Mouse (Mus musculus): ENCODE data around the gene A930033H14Rik. TPM values are rescaled to one million over a fixed set of nuclear protein-coding genes. Genes with fewer than 3 reads are reported as not detected.

The A930033H14Rik gene
- polyA plus RNA-seq, 1 experiment from 2014 or later: 1.3 TPM

- H3K9me3 ChIP-seq: no peaks in the 10 kb centered on the region
- no peak overlapping the region for H3K9ac ChIP-seq
- H3K36me3 ChIP-seq: no peaks in the 10 kb centered on the region
- 87% methylated on average over 5 of the region's 5 CpGs for WGBS
- H3K4me1 ChIP-seq (replicated peaks): peaks cover 24% of the 10 kb centered on the region
- no peak for ATAC-seq (ENCODE audit: low read depth)
- no peak overlapping the region for H3K27ac ChIP-seq (replicated peaks)
- no peak overlapping the region for H3K4me2 ChIP-seq
- H3K27me3 ChIP-seq: no peaks in the 10 kb centered on the region
- no peak overlapping the region for H3K4me3 ChIP-seq
These were observed 2.2 kb downstream of the A930033H14Rik start for GRCm38 (mm10) chr10:69210659-69211058.

- 90% methylated on average over 10 of the region's 10 CpGs for WGBS
- H3K27me3 ChIP-seq: no peaks in the 10 kb centered on the region
These were observed 2.9 kb downstream of the A930033H14Rik start for GRCm38 (mm10) chr10:69210006-69210405.

GRCm38 (mm10) chr10:69208705-69209104 lies 4.2 kb downstream of the A930033H14Rik start:
- Histone ChIP-seq H3K4me2 (no peak overlapping the region), H3K4me1 (replicated peaks) (peaks cover 15% of the 10 kb centered on the region), H3K27ac (replicated peaks) (no peak overlapping the region), H3K36me3 (no peaks in the 10 kb centered on the region), H3K9ac (no peak overlapping the region), H3K9me3 (no peaks in the 10 kb centered on the region), H3K4me3 (no peak overlapping the region), H3K27me3 (no peaks in the 10 kb centered on the region)
- WGBS: 94% methylated on average over 3 of the region's 3 CpGs
- no peak for ATAC-seq (ENCODE audit: low read depth)

More at GRCm38 (mm10) chr10:69210006-69210405, 2.9 kb downstream of the A930033H14Rik start:
- Histone ChIP-seq H3K27ac (replicated peaks) (no peak overlapping the region), H3K36me3 (no peaks in the 10 kb centered on the region), H3K9ac (no peak overlapping the region), H3K4me2 (no peak overlapping the region), H3K4me1 (replicated peaks) (peaks cover 24% of the 10 kb centered on the region), H3K9me3 (no peaks in the 10 kb centered on the region), H3K4me3 (no peak overlapping the region)
- ATAC-seq (ENCODE audit: low read depth): no peak

DNA sequence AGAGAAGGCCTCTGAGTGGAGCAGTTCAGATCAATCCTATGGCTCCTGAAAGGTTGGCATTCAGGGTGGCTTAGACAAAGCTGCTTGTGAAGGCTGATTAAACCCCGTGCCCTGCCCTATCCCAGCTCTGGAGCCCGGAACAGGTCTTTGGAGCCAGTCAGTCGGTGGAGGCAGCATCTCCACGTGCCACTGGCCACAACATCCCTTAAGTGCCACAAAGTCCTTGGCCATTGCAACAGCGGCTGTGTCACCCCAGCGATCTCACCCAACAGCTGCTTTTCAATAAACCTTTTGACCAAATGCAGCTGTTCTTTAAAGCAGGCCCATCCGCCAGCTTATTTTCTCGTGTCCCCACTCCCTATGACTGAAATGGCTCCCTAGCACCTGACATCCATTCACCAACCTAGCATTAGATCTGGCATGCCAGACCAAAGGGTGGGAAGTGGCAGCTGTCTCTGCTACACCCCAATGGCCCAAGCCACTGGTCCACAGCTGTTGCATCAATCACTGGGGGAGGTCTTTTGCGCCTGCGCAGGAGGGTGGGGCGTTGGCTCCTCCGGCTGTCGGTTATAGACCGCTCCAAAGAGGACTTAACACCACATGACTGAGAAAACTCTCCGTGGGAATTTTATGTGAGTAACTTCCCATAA lies 4.8 kb downstream of the A930033H14Rik start:
- Histone ChIP-seq H3K9ac (no peak overlapping the region), H3K4me1 (replicated peaks) (peaks cover 12% of the 10 kb centered on the region), H3K4me2 (no peak overlapping the region), H3K36me3 (no peaks in the 10 kb centered on the region), H3K27me3 (no peaks in the 10 kb centered on the region), H3K27ac (replicated peaks) (no peak overlapping the region), H3K9me3 (no peaks in the 10 kb centered on the region), H3K4me3 (no peak overlapping the region)
- ATAC-seq (ENCODE audit: low read depth): no peak
- WGBS: 83% methylated on average over 15 of the region's 15 CpGs

- no peak overlapping the region for H3K4me2 ChIP-seq
- H3K36me3 ChIP-seq: no peaks in the 10 kb centered on the region
- H3K9ac ChIP-seq: no peak overlapping the region
- H3K27ac ChIP-seq (replicated peaks): no peak overlapping the region
- H3K9me3 ChIP-seq: no peaks in the 10 kb centered on the region
- ATAC-seq (ENCODE audit: low read depth): no peak
- no peak overlapping the region for H3K4me3 ChIP-seq
- no peaks in the 10 kb centered on the region for H3K27me3 ChIP-seq
- H3K4me1 ChIP-seq (replicated peaks): peaks cover 12% of the 10 kb centered on the region
- 88% methylated on average over 7 of the region's 7 CpGs for WGBS
These were observed 5.4 kb downstream of the A930033H14Rik start for GRCm38 (mm10) chr10:69207481-69207880.

DNA sequence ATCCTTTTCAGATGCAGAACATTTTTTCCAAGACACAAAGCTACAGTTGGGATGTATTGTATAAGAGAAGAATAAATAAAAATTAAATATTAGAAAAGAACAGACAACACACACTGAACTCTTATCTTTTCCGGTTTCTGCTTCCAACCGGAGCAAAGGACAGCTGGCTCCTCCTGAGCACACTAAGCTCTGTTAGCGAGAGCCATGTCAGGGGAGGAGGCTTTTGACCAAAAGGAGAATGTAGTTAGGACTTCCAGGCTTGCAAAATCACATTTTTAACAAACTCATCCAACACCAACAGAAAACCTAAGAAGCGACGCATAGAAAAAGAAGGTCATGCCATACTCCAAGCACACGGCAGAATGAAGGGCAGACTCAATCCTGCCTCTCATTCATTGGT lies 6.8 kb downstream of the A930033H14Rik start:
- Histone ChIP-seq H3K4me1 (replicated peaks) (0 out of 2 replicates have a peak, but pooled peaks cover under 1% of the 10 kb centered on the region), H3K4me3 (no peak overlapping the region), H3K9me3 (no peaks in the 10 kb centered on the region), H3K9ac (no peak overlapping the region), H3K27me3 (no peaks in the 10 kb centered on the region), H3K27ac (replicated peaks) (no peak overlapping the region), H3K4me2 (no peak overlapping the region), H3K36me3 (no peaks in the 10 kb centered on the region)
- WGBS: 93% methylated on average over 6 of the region's 6 CpGs
- no peak for ATAC-seq (ENCODE audit: low read depth)

- H3K27ac ChIP-seq (replicated peaks): no peak overlapping the region
- H3K27me3 ChIP-seq: no peaks in the 10 kb centered on the region
- no peak overlapping the region for H3K4me3 ChIP-seq
- no peak overlapping the region for H3K4me2 ChIP-seq
- no peak overlapping the region for H3K9ac ChIP-seq
- no peaks in the 10 kb centered on the region for H3K4me1 ChIP-seq (replicated peaks)
- no peaks in the 10 kb centered on the region for H3K9me3 ChIP-seq
- no peaks in the 10 kb centered on the region for H3K36me3 ChIP-seq
- 44% methylated on average over 8 of the region's 8 CpGs for WGBS
- ATAC-seq (ENCODE audit: low read depth): no peak
These were observed 8.1 kb downstream of the A930033H14Rik start for GRCm38 (mm10) chr10:69204677-69205400.

- Histone ChIP-seq H3K4me3 (no peak overlapping the region), H3K27ac (replicated peaks) (no peak overlapping the region), H3K4me1 (replicated peaks) (no peaks in the 10 kb centered on the region), H3K27me3 (no peaks in the 10 kb centered on the region), H3K9me3 (no peaks in the 10 kb centered on the region), H3K9ac (no peak overlapping the region), H3K4me2 (no peak overlapping the region), H3K36me3 (no peaks in the 10 kb centered on the region)
- no peak for ATAC-seq (ENCODE audit: low read depth)
- 96% methylated on average over 10 of the region's 10 CpGs for WGBS
These were observed 19.2 kb downstream of the A930033H14Rik start for GRCm38 (mm10) chr10:69193721-69194120.

DNA sequence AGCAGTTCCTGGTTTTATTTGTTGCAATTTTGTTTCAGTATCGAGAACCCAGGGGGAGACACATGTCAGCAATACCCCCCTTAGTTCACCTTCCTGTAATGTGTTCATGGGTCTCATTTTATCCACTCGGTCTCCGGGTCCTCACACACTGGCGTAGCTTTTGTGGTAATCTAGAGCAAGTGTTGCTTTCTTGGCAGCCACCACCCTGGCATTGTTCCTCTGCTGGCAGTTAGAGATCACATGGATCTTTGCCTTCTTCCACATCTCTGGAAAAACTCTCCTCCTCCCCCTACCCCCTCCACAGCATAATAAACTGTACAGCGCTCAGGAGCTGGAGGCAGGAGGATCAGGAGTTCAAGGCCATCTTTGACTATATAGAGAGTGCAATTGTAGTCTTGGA lies 20.6 kb downstream of the A930033H14Rik start:
- no peaks in the 10 kb centered on the region for H3K27me3 ChIP-seq
- WGBS: 91% methylated on average over 5 of the region's 5 CpGs
- no peaks in the 10 kb centered on the region for H3K4me1 ChIP-seq (replicated peaks)
- H3K36me3 ChIP-seq: no peaks in the 10 kb centered on the region
- H3K9me3 ChIP-seq: no peaks in the 10 kb centered on the region
- no peak overlapping the region for H3K4me2 ChIP-seq
- ATAC-seq (ENCODE audit: low read depth): no peak
- no peak overlapping the region for H3K9ac ChIP-seq
- H3K27ac ChIP-seq (replicated peaks): no peak overlapping the region
- no peak overlapping the region for H3K4me3 ChIP-seq

DNA sequence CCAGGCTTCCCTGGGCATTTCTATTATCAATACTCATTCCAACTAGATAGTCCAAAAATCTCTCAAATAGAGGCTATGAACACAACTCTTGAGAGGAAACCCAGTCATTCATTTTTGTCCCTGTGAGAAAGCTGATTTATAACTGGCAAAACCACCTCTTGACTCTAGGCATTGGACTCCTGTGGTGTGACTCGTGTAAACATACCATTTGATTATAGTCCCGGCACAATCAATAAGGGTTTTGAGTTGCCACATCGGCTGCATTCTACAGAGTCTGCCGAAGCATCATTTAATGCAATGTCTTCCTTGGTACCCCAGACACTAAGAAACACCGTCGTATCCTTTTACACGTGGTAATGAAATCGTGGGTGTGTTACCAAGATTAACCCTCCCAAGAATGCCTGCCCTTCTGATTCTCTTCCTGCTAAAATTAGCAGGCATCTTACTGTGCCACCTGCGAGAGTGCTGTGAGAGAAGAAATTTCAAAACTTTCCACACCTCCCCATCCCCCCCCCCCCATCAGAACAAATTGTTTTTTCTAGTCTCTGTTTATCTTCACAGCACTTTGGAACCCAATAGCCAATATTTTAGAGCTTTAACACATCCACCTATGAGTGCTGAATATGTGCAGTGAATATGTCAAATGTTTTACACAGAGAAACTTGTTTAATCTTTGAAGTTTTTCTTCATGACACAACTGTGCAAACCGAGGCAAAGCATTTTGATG lies 22.3 kb downstream of the A930033H14Rik start:
- WGBS: 84% methylated on average over 10 of the region's 10 CpGs
- Histone ChIP-seq H3K4me3 (no peak overlapping the region), H3K36me3 (no peaks in the 10 kb centered on the region), H3K27ac (replicated peaks) (no peak overlapping the region), H3K9me3 (no peaks in the 10 kb centered on the region), H3K27me3 (no peaks in the 10 kb centered on the region), H3K9ac (no peak overlapping the region), H3K4me2 (no peak overlapping the region), H3K4me1 (replicated peaks) (0 out of 2 replicates have a peak, but pooled peaks cover 3% of the 10 kb centered on the region)
- no peak for ATAC-seq (ENCODE audit: low read depth)

DNA sequence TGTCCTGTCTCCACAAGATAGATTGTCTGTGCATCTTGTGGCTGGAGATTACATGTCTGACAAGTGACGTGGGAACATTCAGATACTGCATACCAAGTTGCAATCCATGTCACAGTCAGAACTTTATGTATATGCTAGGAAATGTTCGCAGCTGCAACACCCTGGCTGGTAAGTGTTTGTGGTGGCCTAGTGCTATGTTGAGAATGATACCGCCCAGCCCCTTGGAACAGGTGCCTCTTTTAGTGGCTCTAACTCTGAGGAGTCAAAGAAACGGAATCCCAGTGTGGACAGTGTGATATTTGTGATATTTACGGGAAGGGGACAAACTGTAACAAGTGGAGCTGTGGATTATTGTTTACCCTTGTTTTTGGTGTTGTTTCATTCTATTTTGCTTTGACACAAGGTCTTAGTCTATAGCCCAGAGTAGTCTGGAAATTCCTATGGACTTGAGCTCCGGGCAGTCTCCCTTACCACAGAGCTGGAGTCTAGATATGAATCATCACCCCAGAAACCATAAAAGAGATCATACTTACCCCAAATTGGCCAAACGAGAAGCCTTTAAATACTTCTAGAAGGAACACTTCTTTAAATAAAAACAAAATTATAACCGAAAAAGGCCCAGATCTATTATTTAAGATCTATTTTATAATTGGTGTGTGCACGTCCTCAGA lies 25.0 kb downstream of the A930033H14Rik start:
- ATAC-seq (ENCODE audit: low read depth): no peak
- no peak overlapping the region for H3K4me3 ChIP-seq
- H3K4me2 ChIP-seq: no peak overlapping the region
- H3K4me1 ChIP-seq (replicated peaks): 0 out of 2 replicates have a peak, but pooled peaks cover 3% of the 10 kb centered on the region
- no peak overlapping the region for H3K9ac ChIP-seq
- H3K27ac ChIP-seq (replicated peaks): no peak overlapping the region
- H3K36me3 ChIP-seq: no peaks in the 10 kb centered on the region
- no peaks in the 10 kb centered on the region for H3K9me3 ChIP-seq
- H3K27me3 ChIP-seq: no peaks in the 10 kb centered on the region
- 85% methylated on average over 9 of the region's 9 CpGs for WGBS

Data from neural tube, embryonic 13.5 days (tissue).